Mouse (Mus musculus) liver, adult 2 months (tissue): ENCODE results near the gene Pald1.

Experiments used
- CTCF ChIP-seq: fragments of 200-500 bp; IDR thresholded peaks from 2 replicates; pipeline ENCODE4 v1.5.1; 2011; ENCODE audit warnings: low read depth, low read length, control low read depth
- POLR2A ChIP-seq: fragments of 200-500 bp; IDR thresholded peaks from 2 replicates; pipeline ENCODE4 v1.6.1; 2011; ENCODE audit warnings: low read length, control low read depth; ENCODE audit not compliant: insufficient read depth; ENCODE audit errors: extremely low read depth

DNA sequence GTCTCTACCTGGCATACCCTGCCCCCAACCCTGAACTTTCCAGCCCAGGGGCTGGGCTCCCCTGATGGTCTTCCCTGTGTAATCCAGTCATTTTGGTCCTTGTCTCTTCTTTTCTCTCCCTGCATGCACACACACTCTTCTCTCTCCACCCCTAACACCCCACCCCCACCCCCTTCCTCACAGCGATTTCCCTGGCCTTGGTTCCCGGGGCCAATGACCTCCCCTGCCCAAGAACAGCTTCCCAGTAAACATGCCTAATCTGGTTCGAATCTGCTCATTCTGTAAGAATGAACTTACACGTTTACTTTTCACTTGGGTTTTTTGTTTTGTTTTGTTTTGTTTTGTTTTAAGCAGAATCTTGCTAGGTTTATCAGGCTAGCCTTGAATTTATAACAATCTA is 26.4 kb upstream of the Pald1 start:
- TF ChIP-seq CTCF (no peak), POLR2A (no peak)
